In genomic region chr11:109353391-109354235, GRCm38 (mm10) we compare ENCODE assay signal across 15 mouse cellular contexts. TPM values are rescaled to one million over a fixed set of nuclear protein-coding genes. Genes with fewer than 3 reads are reported as not detected.
DNase-seq lines count a peak whose midpoint lies in the region; ATAC-seq and TF ChIP-seq lines count a peak whose summit lies in the region.
"Had no signal": no experiment of that assay in that cellular context is flagged by ENCODE, and none has a peak within 500 bp of the region (broad histone marks: within the 10 kb centered on the region; RNA-seq: fewer than 3 reads in every experiment).

No protein-coding gene starts in this region.

- WGBS in intestine, postnatal 0 days = 27% methylated on average over 12 of the region's 12 CpGs

- no peaks in the 10 kb centered on the region for H3K36me3 ChIP-seq in ES-Bruce4 (ENCODE audit: control insufficient read depth, insufficient read depth, low read length, poor library complexity, severe bottlenecking)
- no peaks in the 10 kb centered on the region for H3K36me3 ChIP-seq in intestine, postnatal 0 days (ENCODE audit: control insufficient read depth, insufficient read depth)

- H3K27me3 ChIP-seq in ES-Bruce4 (ENCODE audit: control insufficient read depth, insufficient read depth, low read length, poor library complexity, severe bottlenecking) = no peaks in the 10 kb centered on the region
- H3K27me3 ChIP-seq in intestine, postnatal 0 days (replicated peaks; ENCODE audit: control insufficient read depth, insufficient read depth, low read length) = no peaks in the 10 kb centered on the region
- H3K27me3 ChIP-seq: megakaryocyte, embryonic 14.5 days had no signal

- H3K4me1 ChIP-seq in ES-Bruce4 (ENCODE audit: control insufficient read depth, insufficient read depth, low read length) = peaks cover 10% of the 10 kb centered on the region
- H3K4me1 ChIP-seq in intestine, postnatal 0 days (replicated peaks; ENCODE audit: control insufficient read depth, insufficient read depth, low read length) = peaks cover 13% of the 10 kb centered on the region

- H3K4me2 ChIP-seq in intestine, postnatal 0 days (replicated peaks; ENCODE audit: low read depth) = no peak overlapping the region; the same call in 1 of the 2 replicates
- H3K4me2 ChIP-seq: liver, embryonic 11.5 days had no signal

- H3K4me3 ChIP-seq in left cerebral cortex, adult 2 months = no peak overlapping the region
- H3K4me3 ChIP-seq in ES-Bruce4 (ENCODE audit: low read depth, low read length) = no peak overlapping the region
- H3K4me3 ChIP-seq in intestine, postnatal 0 days (ENCODE audit: low read depth, low read length) = no peak overlapping the region
- H3K4me3 ChIP-seq: myocyte had no signal

- no peaks in the 10 kb centered on the region for H3K9me3 ChIP-seq in ES-Bruce4 (replicated peaks; ENCODE audit: control insufficient read depth, insufficient read depth, low read length, poor library complexity, severe bottlenecking)
- no peaks in the 10 kb centered on the region for H3K9me3 ChIP-seq in intestine, postnatal 0 days (ENCODE audit: control insufficient read depth)
- H3K9me3 ChIP-seq: megakaryocyte, embryonic 14.5 days had no signal

- no peak for TF ChIP-seq POLR2A in ES-Bruce4 (IDR thresholded peaks at IDR 0.05; ENCODE audit: insufficient read depth, low read length)

- peak overlapping the region; percentile 45; the same call in 1 of the 2 replicates for H3K27ac ChIP-seq in left cerebral cortex, adult 2 months
- no peak overlapping the region for H3K27ac ChIP-seq in ES-Bruce4 (ENCODE audit: insufficient read depth, low read length)
- H3K27ac ChIP-seq in intestine, postnatal 0 days (ENCODE audit: low read depth, low read length) = peak overlapping the region; percentile 30; the same call in 1 of the 2 replicates

- intact Hi-C loops in left cerebral cortex, adult 2 months (cut with DNase I) = no loop called here
- intact Hi-C loops in left cerebral cortex, postnatal 25 days (cut with DNase I) = no loop called here

- no peak for TF ChIP-seq CTCF in left cerebral cortex, adult 2 months (IDR thresholded peaks at IDR 0.05)
- no peak for TF ChIP-seq CTCF in ES-Bruce4 (IDR thresholded peaks at IDR 0.05; ENCODE audit: low read depth, low read length)
- TF ChIP-seq CTCF in intestine, postnatal 0 days (IDR thresholded peaks at IDR 0.05; ENCODE audit: low read depth) = no peak

- no peak for ATAC-seq in intestine, postnatal 0 days
- ATAC-seq: forebrain, embryonic 16.5 days had no signal

- 0 out of 2 replicates have a peak overlapping the region, but pooled peaks have one; percentile 14 for H3K9ac ChIP-seq in ES-Bruce4 (ENCODE audit: low read depth, poor library complexity, severe bottlenecking)
- no peak overlapping the region for H3K9ac ChIP-seq in intestine, postnatal 0 days (ENCODE audit: low read depth, low read length)

- DNase-seq in cerebellum, adult 9-11 months = peak; percentile 30
- DNase-seq in cerebellum, adult 11 months = no peak
- no peak for DNase-seq in left cerebral cortex, adult 2 months (ENCODE audit: extremely low spot score in 1 of 2, low spot score in 2 of 2)
- DNase-seq in left cerebral cortex, postnatal 25 days (ENCODE audit: low spot score in 2 of 2) = no peak
- DNase-seq in layer of hippocampus, adult 11-12 months (ENCODE audit: low spot score) = no peak
- DNase-seq in Muller cell, postnatal 12 days (ENCODE audit: inconsistent ontology term) = no peak
- DNase-seq: heart, postnatal 10 days; thymus, adult 18-20 months had no signal

- no peak for TF ChIP-seq EP300 in ES-Bruce4 (IDR thresholded peaks at IDR 0.05; ENCODE audit: insufficient read depth, low read depth, low read length)

RNA-seq across cellular contexts. Expression of gene Gna13, which starts 9.0 kb away (rescaled TPM):
- total RNA-seq in left cerebral cortex, adult 2 months (2021) = 10 to 100 TPM; 45.0 to 47.7 TPM
- 10 to 100 TPM; 41.9 to 47.7 TPM for total RNA-seq in left cerebral cortex, postnatal 25 days (2021)
- 62.2 and 65.1 TPM in 2 replicates for polyA plus RNA-seq in ES-Bruce4 (2011; ENCODE audit: insufficient read depth, insufficient read length, low read depth, missing spikeins)
- 81.7 and 86.9 TPM in 2 replicates for polyA plus RNA-seq in intestine, postnatal 0 days (2015; fragmentation: Nextera tagmentation; extraction: Ambion mirVana)

RNA-seq across cellular contexts. Expression of gene Rgs9, which starts 55.7 kb away (rescaled TPM):
- 10 to 100 TPM; 20.3 to 44.5 TPM for total RNA-seq in left cerebral cortex, adult 2 months (2021)
- total RNA-seq in left cerebral cortex, postnatal 25 days (2021) = 10 to 100 TPM; 16.0 to 86.9 TPM
- 4.8 and 5.1 TPM in 2 replicates for polyA plus RNA-seq in ES-Bruce4 (2011; ENCODE audit: insufficient read depth, insufficient read length, low read depth, missing spikeins)
- 2.6 and 2.8 TPM in 2 replicates for polyA plus RNA-seq in intestine, postnatal 0 days (2015; fragmentation: Nextera tagmentation; extraction: Ambion mirVana)
- total RNA-seq: gastrocnemius, postnatal 36 days had no signal
- polyA plus RNA-seq: myocyte had no signal
